In the genomic region with DNA sequence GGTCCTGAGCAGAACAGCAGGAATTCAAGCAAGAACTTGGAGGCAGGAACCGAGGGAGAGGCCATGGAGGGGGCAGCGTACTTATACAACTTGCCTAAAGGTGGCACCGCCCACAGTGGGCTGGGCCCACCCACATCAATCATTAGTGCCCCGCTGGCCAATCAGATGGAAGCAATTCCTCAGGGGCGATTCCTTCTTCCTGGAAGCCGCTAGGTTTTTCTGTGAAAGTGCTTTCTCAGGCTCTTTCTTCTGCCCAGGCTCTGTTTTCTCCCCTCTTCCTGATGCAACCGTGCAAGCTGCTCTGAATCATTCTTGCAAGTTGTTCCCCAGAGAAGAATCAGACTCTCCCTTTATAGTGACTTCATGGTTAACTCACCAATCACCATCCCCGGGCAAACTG, we compare ENCODE assay signal across 21 mouse cellular contexts.
DNase-seq lines count a peak whose midpoint lies in the region; ATAC-seq and TF ChIP-seq lines count a peak whose summit lies in the region.
"Had no signal": no experiment of that assay in that cellular context is flagged by ENCODE, and none has a peak within 500 bp of the region (broad histone marks: within the 10 kb centered on the region; RNA-seq: fewer than 3 reads in every experiment).

No protein-coding gene starts in this region.

- no peaks in the 10 kb centered on the region for H3K79me2 ChIP-seq in myocyte (ENCODE audit: control insufficient read depth, insufficient read depth)

- no peak for TF ChIP-seq CTCF in gastrocnemius, adult 2 months (IDR thresholded peaks at IDR 0.05)

- H3K27ac ChIP-seq in kidney, embryonic 15.5 days: no peak overlapping the region
- peak overlapping the region; percentile 61; the same call in 1 of the 2 replicates for H3K27ac ChIP-seq in gastrocnemius, adult 2 months
- no peak overlapping the region for H3K27ac ChIP-seq in forebrain, embryonic 11.5 days (ENCODE audit: low read depth, low read length)
- H3K27ac ChIP-seq: liver, embryonic 13.5 days; neural tube, embryonic 13.5 days; stomach, embryonic 15.5 days had no signal

- no peak overlapping the region for H3K4me2 ChIP-seq in kidney, embryonic 15.5 days
- no peak overlapping the region for H3K4me2 ChIP-seq in myocyte (ENCODE audit: low read depth)
- no peak overlapping the region for H3K4me2 ChIP-seq in forebrain, embryonic 11.5 days (ENCODE audit: low read depth, low read length, severe bottlenecking)
- H3K4me2 ChIP-seq: liver, embryonic 13.5 days; neural tube, embryonic 13.5 days; stomach, embryonic 15.5 days had no signal

- no peak for ATAC-seq in kidney, embryonic 15.5 days (replicated peaks; ENCODE audit: low FRiP score)
- ATAC-seq in forebrain, embryonic 11.5 days (replicated peaks; ENCODE audit: low FRiP score): no peak
- ATAC-seq: hindbrain, embryonic 16.5 days; Patski had no signal

- 0 out of 2 replicates have a peak, but pooled peaks cover 8% of the 10 kb centered on the region for H3K36me3 ChIP-seq in kidney, embryonic 15.5 days
- no peaks in the 10 kb centered on the region for H3K36me3 ChIP-seq in myocyte (ENCODE audit: control insufficient read depth, insufficient read depth)
- H3K36me3 ChIP-seq in forebrain, embryonic 11.5 days (ENCODE audit: control insufficient read depth, insufficient read depth, low read length): no peaks in the 10 kb centered on the region
- H3K36me3 ChIP-seq: liver, embryonic 13.5 days; stomach, embryonic 15.5 days had no signal

- no peaks in the 10 kb centered on the region for H3K27me3 ChIP-seq in kidney, embryonic 15.5 days
- no peaks in the 10 kb centered on the region for H3K27me3 ChIP-seq in myocyte (ENCODE audit: control insufficient read depth, insufficient read depth, insufficient read length)
- H3K27me3 ChIP-seq in forebrain, embryonic 11.5 days (ENCODE audit: control insufficient read depth, insufficient read depth, low read length): no peaks in the 10 kb centered on the region
- H3K27me3 ChIP-seq: liver, embryonic 13.5 days; neural tube, embryonic 13.5 days; Patski; stomach, embryonic 15.5 days had no signal

- H3K4me3 ChIP-seq in kidney, embryonic 15.5 days (replicated peaks): no peak overlapping the region
- H3K4me3 ChIP-seq in gastrocnemius, adult 2 months: no peak overlapping the region
- H3K4me3 ChIP-seq in myocyte: no peak overlapping the region
- no peak overlapping the region for H3K4me3 ChIP-seq in forebrain, embryonic 11.5 days (ENCODE audit: low read depth, low read length)
- H3K4me3 ChIP-seq: liver, embryonic 13.5 days; neural tube, embryonic 13.5 days; stomach, embryonic 15.5 days had no signal

- H3K9me3 ChIP-seq in kidney, embryonic 15.5 days (replicated peaks): no peaks in the 10 kb centered on the region
- no peaks in the 10 kb centered on the region for H3K9me3 ChIP-seq in forebrain, embryonic 11.5 days (ENCODE audit: control insufficient read depth, low read length)
- H3K9me3 ChIP-seq: liver, embryonic 13.5 days; neural tube, embryonic 13.5 days; stomach, embryonic 15.5 days had no signal

- peaks cover 30% of the 10 kb centered on the region for H3K4me1 ChIP-seq in kidney, embryonic 15.5 days
- H3K4me1 ChIP-seq in forebrain, embryonic 11.5 days (replicated peaks; ENCODE audit: control insufficient read depth, insufficient read depth, low read length): no peaks in the 10 kb centered on the region
- H3K4me1 ChIP-seq: liver, embryonic 13.5 days had no signal

- H3K9ac ChIP-seq in kidney, embryonic 15.5 days: no peak overlapping the region
- no peak overlapping the region for H3K9ac ChIP-seq in forebrain, embryonic 11.5 days (ENCODE audit: low read length)
- H3K9ac ChIP-seq: liver, embryonic 13.5 days; neural tube, embryonic 13.5 days; stomach, embryonic 15.5 days had no signal

- DNase-seq in kidney, postnatal 10 days: peak; percentile 20
- peak; percentile 80 for DNase-seq in R1 (ENCODE audit: low read depth, low spot score)
- peak; percentile 41 for DNase-seq in gastrocnemius, adult 2 months
- DNase-seq in ovary, postnatal 36 days (ENCODE audit: low spot score): no peak
- no peak for DNase-seq in forebrain, embryonic 11.5 days (ENCODE audit: low spot score)
- DNase-seq in frontal cortex, postnatal 25 days (ENCODE audit: low spot score in 2 of 2): no peak
- DNase-seq: adrenal gland, adult 8-10 months; cerebellum, adult 9-11 months; embryo, embryonic 11 days; kidney, adult 2 months; kidney, postnatal 4 days; layer of hippocampus, postnatal 36 days; liver, embryonic 13.5 days; spleen, adult 18-20 months; thymus, postnatal 36 days had no signal

- intact Hi-C loops in gastrocnemius, adult 2 months (cut with DNase I): loop anchor here (10.0 kb wide), 1 partner anchor 68 kb away; no protein-coding TSS in a partner anchor

- TF ChIP-seq POLR2A in myocyte (IDR thresholded peaks at IDR 0.05; ENCODE audit: insufficient read length, low read depth): no peak

- 81% methylated on average over 8 of the region's 8 CpGs for WGBS in kidney, embryonic 15.5 days
- WGBS in forebrain, embryonic 11.5 days: 93% methylated on average over 8 of the region's 8 CpGs

- H3ac ChIP-seq in myocyte (ENCODE audit: control insufficient read depth, insufficient read length): no peak overlapping the region

TF ChIP-seq in myocyte, 11 proteins besides CTCF, POLR2A, EP300 and RAD21:
- TF ChIP-seq POLR2AphosphoS2 (IDR thresholded peaks at IDR 0.05; ENCODE audit: insufficient read length, low read depth) (no peak), CEBPB (IDR thresholded peaks at IDR 0.05; ENCODE audit: insufficient read depth, poor library complexity, severe bottlenecking) (0 out of 2 replicates have a peak, but pooled peaks have one; percentile 17)

Comparison
In these comparisons a context has a peak if more than half of its experiments do, and no peak if none do; other contexts are left out.
1. DNase-seq: peak in kidney, postnatal 10 days (single experiment), R1 (single experiment) and gastrocnemius, adult 2 months (single experiment); none in ovary, postnatal 36 days (single experiment), forebrain, embryonic 11.5 days (single experiment) and frontal cortex, postnatal 25 days (0 of 2).